Mouse (Mus musculus): Measurements from ENCODE around the gene Slc9a9. TPM values are rescaled to one million over a fixed set of nuclear protein-coding genes. Genes with fewer than 3 reads are reported as not detected.
A peak's percentile ranks its signal among the peaks of the same experiment; 100 is the strongest.

Gene Slc9a9
- polyA plus RNA-seq, 1 experiment from 2014 or later: 8.5 TPM

DNA sequence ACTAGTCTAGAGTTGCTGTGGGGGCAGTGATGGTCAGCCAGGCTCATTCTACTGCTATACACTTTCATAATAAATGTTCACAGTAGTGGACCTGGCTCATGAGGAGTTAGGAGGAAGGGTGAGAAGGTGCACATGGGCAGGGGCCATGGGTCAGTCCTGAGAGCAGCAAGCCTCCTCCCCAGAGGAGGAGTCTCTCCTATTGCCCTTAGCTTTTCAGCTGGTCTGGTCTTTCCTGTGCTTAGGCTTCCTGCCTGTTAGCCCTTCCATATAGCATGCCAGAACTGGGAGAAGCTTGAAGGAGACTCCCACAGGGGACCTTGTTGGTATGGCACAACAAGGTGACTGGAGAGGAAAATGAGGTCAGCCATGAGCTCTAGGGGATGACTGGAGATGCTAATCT is 410.2 kb downstream of the Slc9a9 start:
- Histone ChIP-seq H3K9me3 (ENCODE audit: control insufficient read depth, low read length) (no peaks in the 10 kb centered on the region), H3K36me3 (ENCODE audit: control insufficient read depth, insufficient read depth, low read length) (no peaks in the 10 kb centered on the region), H3K4me2 (ENCODE audit: low read depth, low read length) (no peak overlapping the region), H3K4me3 (ENCODE audit: low read depth, low read length) (no peak overlapping the region), H3K4me1 (ENCODE audit: control insufficient read depth, insufficient read depth, low read length) (no peaks in the 10 kb centered on the region), H3K9ac (replicated peaks; ENCODE audit: low read depth, low read length) (no peak overlapping the region), H3K27me3 (ENCODE audit: control insufficient read depth, insufficient read depth, low read length) (no peaks in the 10 kb centered on the region), H3K27ac (ENCODE audit: low read depth, low read length) (no peak overlapping the region)
- no peak for ATAC-seq (ENCODE audit: low read depth)

DNA sequence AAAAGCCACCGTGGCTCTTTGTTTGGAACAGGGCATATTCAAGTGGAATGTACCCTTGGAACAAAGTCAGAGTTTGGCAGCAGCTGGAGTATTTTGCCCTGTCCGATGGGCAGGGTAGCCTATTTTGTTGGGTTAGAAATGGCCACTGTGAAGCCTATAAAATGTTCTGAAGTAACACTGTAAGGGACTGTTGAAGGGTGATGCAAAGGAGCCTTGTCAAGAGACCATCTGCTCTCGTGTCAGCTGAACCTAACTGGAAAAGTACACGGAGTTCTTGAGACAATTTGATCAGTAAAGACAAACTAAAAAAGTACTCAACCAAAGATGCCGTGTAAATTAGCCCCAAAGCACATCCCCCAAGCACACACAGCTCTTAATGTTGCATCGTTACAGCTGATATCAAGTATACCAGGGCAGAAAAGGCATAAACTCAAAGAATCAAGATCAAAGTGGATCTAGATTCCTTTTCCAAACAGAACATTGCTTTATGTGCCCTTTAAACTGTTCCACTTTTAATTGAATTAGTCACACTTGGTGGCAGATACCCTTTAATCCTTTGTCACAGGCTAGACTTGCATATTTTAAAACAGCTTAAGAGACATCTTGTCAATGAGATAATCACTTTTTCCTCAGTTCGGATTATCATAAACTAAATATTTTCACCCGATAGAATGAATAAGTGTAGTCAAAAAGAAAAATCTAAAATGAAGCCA is 416.6 kb downstream of the Slc9a9 start:
- Histone ChIP-seq H3K36me3 (ENCODE audit: control insufficient read depth, insufficient read depth, low read length) (no peaks in the 10 kb centered on the region), H3K9ac (replicated peaks; ENCODE audit: low read depth, low read length) (no peak overlapping the region)
- no peak for ATAC-seq (ENCODE audit: low read depth)

DNA sequence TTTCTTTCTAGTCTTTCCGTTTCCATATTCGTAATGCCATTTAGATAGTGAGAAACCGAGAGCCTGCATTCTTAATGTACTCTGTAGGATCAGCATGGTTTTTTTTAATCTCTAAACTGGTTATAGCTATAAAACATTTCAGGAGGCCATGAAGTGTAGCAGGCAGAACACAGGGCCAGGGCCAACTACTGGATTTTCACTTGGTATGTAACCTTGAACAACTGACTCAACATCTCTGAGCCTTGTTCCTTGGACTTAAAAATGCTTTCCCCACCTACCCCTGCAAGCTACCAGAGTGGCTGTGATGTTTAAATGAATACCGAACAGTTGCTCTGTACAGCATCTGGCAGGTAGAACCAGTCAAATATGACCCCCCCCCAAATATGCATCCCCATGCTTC is 418.5 kb downstream of the Slc9a9 start:
- Histone ChIP-seq H3K4me2 (ENCODE audit: low read depth, low read length) (no peak overlapping the region), H3K9ac (replicated peaks; ENCODE audit: low read depth, low read length) (no peak overlapping the region), H3K9me3 (ENCODE audit: control insufficient read depth, low read length) (no peaks in the 10 kb centered on the region), H3K27me3 (ENCODE audit: control insufficient read depth, insufficient read depth, low read length) (no peaks in the 10 kb centered on the region), H3K4me3 (ENCODE audit: low read depth, low read length) (no peak overlapping the region), H3K4me1 (ENCODE audit: control insufficient read depth, insufficient read depth, low read length) (no peaks in the 10 kb centered on the region), H3K36me3 (ENCODE audit: control insufficient read depth, insufficient read depth, low read length) (no peaks in the 10 kb centered on the region), H3K27ac (ENCODE audit: low read depth, low read length) (no peak overlapping the region)
- WGBS: 95% methylated on average over 4 of the region's 4 CpGs
- no peak for ATAC-seq (ENCODE audit: low read depth)

More for the DNA sequence above, 416.6 kb downstream of the Slc9a9 start:
- no peak overlapping the region for H3K4me3 ChIP-seq (ENCODE audit: low read depth, low read length)
- no peak overlapping the region for H3K27ac ChIP-seq (ENCODE audit: low read depth, low read length)
- H3K27me3 ChIP-seq (ENCODE audit: control insufficient read depth, insufficient read depth, low read length): no peaks in the 10 kb centered on the region
- no peaks in the 10 kb centered on the region for H3K9me3 ChIP-seq (ENCODE audit: control insufficient read depth, low read length)
- no peak overlapping the region for H3K4me2 ChIP-seq (ENCODE audit: low read depth, low read length)
- no peaks in the 10 kb centered on the region for H3K4me1 ChIP-seq (ENCODE audit: control insufficient read depth, insufficient read depth, low read length)
- 39% methylated on average over 8 of the region's 8 CpGs for WGBS

DNA sequence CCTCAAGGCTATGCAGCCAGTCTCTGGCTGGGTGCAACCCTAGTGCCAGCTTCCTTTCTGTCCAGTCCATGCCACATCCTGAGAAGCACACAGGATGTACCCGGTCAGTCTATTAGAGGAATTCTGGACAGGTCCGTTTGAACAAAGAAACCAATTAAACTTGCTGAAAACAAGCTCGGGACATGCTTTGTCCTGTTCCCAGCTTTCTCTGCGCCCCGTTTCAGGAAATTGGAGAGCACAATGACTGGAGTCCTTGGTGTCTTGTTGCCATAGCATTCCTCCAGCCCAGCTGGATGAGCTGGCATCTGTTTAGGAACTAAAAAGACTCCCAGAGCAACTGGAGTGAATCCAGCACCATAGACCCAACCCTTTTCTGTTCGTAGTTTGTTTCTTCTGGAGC is 419.3 kb downstream of the Slc9a9 start:
- Histone ChIP-seq H3K4me2 (ENCODE audit: low read depth, low read length) (no peak overlapping the region), H3K27ac (ENCODE audit: low read depth, low read length) (no peak overlapping the region), H3K36me3 (ENCODE audit: control insufficient read depth, insufficient read depth, low read length) (no peaks in the 10 kb centered on the region), H3K4me3 (ENCODE audit: low read depth, low read length) (no peak overlapping the region), H3K27me3 (ENCODE audit: control insufficient read depth, insufficient read depth, low read length) (no peaks in the 10 kb centered on the region), H3K9me3 (ENCODE audit: control insufficient read depth, low read length) (no peaks in the 10 kb centered on the region), H3K4me1 (ENCODE audit: control insufficient read depth, insufficient read depth, low read length) (no peaks in the 10 kb centered on the region), H3K9ac (replicated peaks; ENCODE audit: low read depth, low read length) (no peak overlapping the region)
- ATAC-seq (ENCODE audit: low read depth): peak; percentile 82
- WGBS: 17% methylated on average over 6 of the region's 6 CpGs

DNA sequence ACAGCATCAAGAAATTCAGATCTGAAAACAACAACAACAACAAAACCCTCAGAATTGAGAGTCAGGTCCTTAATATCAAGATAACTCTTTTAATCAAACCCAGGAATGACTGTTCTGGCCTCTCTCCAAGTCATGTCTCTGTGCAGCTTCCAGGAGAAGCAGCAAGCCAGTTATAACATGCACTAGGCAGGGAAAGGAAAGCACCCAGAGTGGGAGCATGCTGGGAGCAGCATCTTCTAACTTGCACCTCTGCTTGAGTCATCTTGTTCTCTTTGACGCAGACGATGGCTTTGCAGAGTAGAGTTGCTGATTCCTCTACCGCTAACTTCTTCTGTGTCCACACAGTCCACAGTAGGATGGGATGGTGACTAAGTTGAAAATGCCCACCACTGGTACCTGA is 426.8 kb downstream of the Slc9a9 start:
- no peak overlapping the region for H3K9ac ChIP-seq (replicated peaks; ENCODE audit: low read depth, low read length)
- no peaks in the 10 kb centered on the region for H3K27me3 ChIP-seq (ENCODE audit: control insufficient read depth, insufficient read depth, low read length)
- no peak for ATAC-seq (ENCODE audit: low read depth)
- H3K36me3 ChIP-seq (ENCODE audit: control insufficient read depth, insufficient read depth, low read length): no peaks in the 10 kb centered on the region
- WGBS: 94% methylated on average over 3 of the region's 3 CpGs
- no peak overlapping the region for H3K27ac ChIP-seq (ENCODE audit: low read depth, low read length)
- no peak overlapping the region for H3K4me2 ChIP-seq (ENCODE audit: low read depth, low read length)
- H3K4me1 ChIP-seq (ENCODE audit: control insufficient read depth, insufficient read depth, low read length): no peaks in the 10 kb centered on the region
- H3K9me3 ChIP-seq (ENCODE audit: control insufficient read depth, low read length): no peaks in the 10 kb centered on the region
- H3K4me3 ChIP-seq (ENCODE audit: low read depth, low read length): no peak overlapping the region

DNA sequence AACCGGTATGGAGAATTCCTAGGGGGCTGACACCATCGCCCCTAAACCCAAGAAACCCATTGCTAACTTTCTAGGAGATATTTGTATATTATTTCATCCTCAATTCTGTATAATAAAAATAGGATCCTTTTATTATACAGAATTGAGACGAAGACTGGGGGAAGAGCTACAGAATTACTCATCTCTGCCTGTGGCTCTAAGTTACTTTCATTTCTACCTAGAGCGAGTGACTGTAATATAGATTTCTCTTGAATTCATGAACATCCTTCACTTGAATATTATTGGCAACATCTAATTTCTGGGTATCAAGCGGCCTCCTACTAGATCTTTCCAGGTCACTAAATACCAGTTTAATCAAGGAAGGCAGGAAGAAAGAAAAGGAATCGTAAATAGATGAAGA is 436.1 kb downstream of the Slc9a9 start:
- H3K9ac ChIP-seq (replicated peaks; ENCODE audit: low read depth, low read length): no peak overlapping the region
- no peaks in the 10 kb centered on the region for H3K9me3 ChIP-seq (ENCODE audit: control insufficient read depth, low read length)
- no peak overlapping the region for H3K4me2 ChIP-seq (ENCODE audit: low read depth, low read length)
- H3K4me3 ChIP-seq (ENCODE audit: low read depth, low read length): no peak overlapping the region
- no peak overlapping the region for H3K27ac ChIP-seq (ENCODE audit: low read depth, low read length)
- H3K36me3 ChIP-seq (ENCODE audit: control insufficient read depth, insufficient read depth, low read length): no peaks in the 10 kb centered on the region
- H3K27me3 ChIP-seq (ENCODE audit: control insufficient read depth, insufficient read depth, low read length): no peaks in the 10 kb centered on the region
- no peak for ATAC-seq (ENCODE audit: low read depth)
- no peaks in the 10 kb centered on the region for H3K4me1 ChIP-seq (ENCODE audit: control insufficient read depth, insufficient read depth, low read length)
- 95% methylated on average over 6 of the region's 6 CpGs for WGBS

DNA sequence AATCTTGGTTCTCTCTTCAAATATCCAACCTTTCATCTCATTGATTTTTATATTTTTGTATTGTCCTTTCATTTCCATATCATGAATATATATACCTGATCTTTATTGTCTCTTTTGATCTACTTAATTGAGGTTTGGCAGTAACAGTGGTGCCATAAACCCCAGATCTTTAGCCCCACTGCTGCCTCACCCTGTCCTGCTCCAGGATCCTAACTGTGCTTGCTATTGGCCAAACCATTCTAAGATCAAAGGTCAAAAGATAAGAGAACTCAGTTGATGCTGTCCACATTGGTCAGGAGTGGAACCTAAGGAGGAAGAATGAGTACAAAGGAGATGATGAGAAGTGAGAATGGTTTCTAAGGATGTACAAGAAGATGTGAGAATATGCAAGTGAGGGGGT is 440.1 kb downstream of the Slc9a9 start:
- Histone ChIP-seq H3K4me2 (ENCODE audit: low read depth, low read length) (no peak overlapping the region), H3K9me3 (ENCODE audit: control insufficient read depth, low read length) (no peaks in the 10 kb centered on the region), H3K36me3 (ENCODE audit: control insufficient read depth, insufficient read depth, low read length) (no peaks in the 10 kb centered on the region), H3K4me1 (ENCODE audit: control insufficient read depth, insufficient read depth, low read length) (no peaks in the 10 kb centered on the region), H3K9ac (replicated peaks; ENCODE audit: low read depth, low read length) (no peak overlapping the region), H3K27me3 (ENCODE audit: control insufficient read depth, insufficient read depth, low read length) (no peaks in the 10 kb centered on the region), H3K4me3 (ENCODE audit: low read depth, low read length) (no peak overlapping the region), H3K27ac (ENCODE audit: low read depth, low read length) (no peak overlapping the region)
- ATAC-seq (ENCODE audit: low read depth): no peak

DNA sequence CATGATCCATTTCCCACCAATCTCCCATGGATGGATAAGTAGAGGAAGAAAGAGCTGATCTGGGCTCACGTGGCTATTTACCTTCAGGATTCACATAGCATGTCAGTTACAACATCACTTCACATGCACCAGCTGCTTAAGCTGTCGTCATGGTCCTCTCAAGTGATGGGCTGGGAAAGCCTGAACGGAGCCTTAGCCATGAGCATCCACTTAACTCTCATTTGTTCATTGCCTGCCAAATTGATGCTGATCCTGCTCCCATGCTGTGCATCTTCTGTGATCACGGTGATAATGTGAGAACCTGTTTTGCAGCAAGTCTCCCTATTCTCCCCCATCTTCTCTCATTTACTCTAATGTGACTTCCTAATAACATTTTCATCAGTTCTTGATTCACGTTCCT is 441.1 kb downstream of the Slc9a9 start:
- Histone ChIP-seq H3K27me3 (ENCODE audit: control insufficient read depth, insufficient read depth, low read length) (no peaks in the 10 kb centered on the region), H3K4me1 (ENCODE audit: control insufficient read depth, insufficient read depth, low read length) (no peaks in the 10 kb centered on the region), H3K27ac (ENCODE audit: low read depth, low read length) (no peak overlapping the region), H3K36me3 (ENCODE audit: control insufficient read depth, insufficient read depth, low read length) (no peaks in the 10 kb centered on the region), H3K9ac (replicated peaks; ENCODE audit: low read depth, low read length) (no peak overlapping the region), H3K9me3 (ENCODE audit: control insufficient read depth, low read length) (no peaks in the 10 kb centered on the region), H3K4me2 (ENCODE audit: low read depth, low read length) (no peak overlapping the region), H3K4me3 (ENCODE audit: low read depth, low read length) (no peak overlapping the region)
- ATAC-seq (ENCODE audit: low read depth): no peak
- WGBS: 70% methylated on average over 5 of the region's 5 CpGs

DNA sequence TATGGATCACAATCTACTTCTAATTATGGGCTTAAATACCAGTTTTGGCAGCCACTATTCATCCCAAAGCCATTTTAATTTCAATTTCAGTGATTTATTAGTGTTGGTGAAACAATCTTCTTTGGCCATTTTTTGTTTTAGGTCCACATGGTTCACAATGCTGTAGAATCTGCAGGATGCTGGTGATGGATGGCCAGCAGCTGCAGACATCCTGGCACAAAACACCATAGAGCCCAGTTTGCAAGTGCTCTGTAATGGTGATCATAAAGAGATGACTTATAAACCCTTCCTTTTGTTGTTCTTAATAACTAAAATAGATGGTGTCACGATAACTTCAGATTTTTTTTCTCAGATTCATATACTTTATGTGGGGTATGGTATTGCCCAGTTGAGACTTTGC is 442.0 kb downstream of the Slc9a9 start:
- WGBS: 85% methylated on average over 1 of the region's 1 CpGs
- no peaks in the 10 kb centered on the region for H3K4me1 ChIP-seq (ENCODE audit: control insufficient read depth, insufficient read depth, low read length)
- H3K27ac ChIP-seq (ENCODE audit: low read depth, low read length): no peak overlapping the region
- no peak overlapping the region for H3K4me2 ChIP-seq (ENCODE audit: low read depth, low read length)
- H3K36me3 ChIP-seq (ENCODE audit: control insufficient read depth, insufficient read depth, low read length): no peaks in the 10 kb centered on the region
- no peaks in the 10 kb centered on the region for H3K27me3 ChIP-seq (ENCODE audit: control insufficient read depth, insufficient read depth, low read length)
- H3K9me3 ChIP-seq (ENCODE audit: control insufficient read depth, low read length): no peaks in the 10 kb centered on the region
- no peak overlapping the region for H3K9ac ChIP-seq (replicated peaks; ENCODE audit: low read depth, low read length)
- H3K4me3 ChIP-seq (ENCODE audit: low read depth, low read length): no peak overlapping the region
- ATAC-seq (ENCODE audit: low read depth): no peak
